ENCODE assay signal across 8 mouse cellular contexts in the genomic region with DNA sequence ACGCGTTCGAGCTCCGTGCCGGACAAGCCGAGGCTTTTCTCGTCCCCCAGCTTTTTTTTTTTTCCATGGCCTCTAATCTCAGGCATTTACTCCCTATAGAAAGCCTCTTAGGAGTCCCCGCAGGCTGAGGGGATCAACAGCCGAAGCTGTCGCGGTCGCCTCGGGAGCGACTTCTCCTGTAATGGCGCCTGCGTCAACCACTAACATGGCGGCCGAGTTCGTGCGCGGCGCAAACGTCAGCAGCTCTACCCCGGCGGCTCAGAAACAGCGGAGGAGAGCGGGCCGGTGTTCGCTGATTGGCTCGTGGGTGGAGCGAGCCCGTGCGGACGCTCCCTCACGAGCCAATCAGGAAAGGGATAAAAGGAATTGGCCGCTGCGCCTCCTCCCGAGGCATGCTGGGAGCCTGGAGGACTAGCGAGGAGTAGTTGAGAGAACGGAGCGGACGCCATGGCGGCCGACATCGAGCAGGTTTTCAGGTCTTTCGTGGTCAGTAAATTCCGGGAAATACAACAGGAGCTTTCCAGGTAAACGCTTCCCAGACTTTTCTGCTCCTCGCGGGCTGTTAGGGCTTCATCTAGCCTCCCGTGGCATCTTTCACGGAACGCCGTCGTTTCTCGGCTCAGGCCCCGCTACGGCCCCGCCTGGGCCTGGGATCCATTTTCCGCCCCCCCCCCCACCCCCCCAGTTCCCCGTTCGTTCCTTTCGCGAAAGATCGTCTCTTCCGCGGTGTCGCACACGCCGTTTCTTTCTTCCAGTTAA. TPM values are rescaled to one million over a fixed set of nuclear protein-coding genes. Genes with fewer than 3 reads are reported as not detected.
DNase-seq lines count a peak whose midpoint lies in the region; ATAC-seq and TF ChIP-seq lines count a peak whose summit lies in the region.

A gene (plus strand): TSS at position 46 of the 759 bp plus-strand sequence.

- peak within 1 kb of the TSS; percentile 98 for H3K27ac ChIP-seq in embryonic facial prominence, embryonic 13.5 days
- H3K27ac ChIP-seq in kidney, adult 2 months (ENCODE audit: insufficient read depth, low read depth, low read length), result peak within 1 kb of the TSS; percentile 98
- H3K27ac ChIP-seq in limb, embryonic 12.5 days, result peak within 1 kb of the TSS; percentile 97
- H3K27ac ChIP-seq in midbrain, embryonic 15.5 days, result peak within 1 kb of the TSS; percentile 99
- H3K27ac ChIP-seq in spleen, adult 2 months (ENCODE audit: insufficient read depth, low read length), result peak within 1 kb of the TSS; percentile 100

- H3K27me3 ChIP-seq in embryonic facial prominence, embryonic 13.5 days, result no peaks in the 10 kb centered on the region
- H3K27me3 ChIP-seq in kidney, adult 2 months (replicated peaks; ENCODE audit: control insufficient read depth, insufficient read depth, low read length), result no peaks in the 10 kb centered on the region
- no peaks in the 10 kb centered on the region for H3K27me3 ChIP-seq in limb, embryonic 12.5 days
- no peaks in the 10 kb centered on the region for H3K27me3 ChIP-seq in midbrain, embryonic 15.5 days (replicated peaks)
- no peaks in the 10 kb centered on the region for H3K27me3 ChIP-seq in spleen, adult 2 months (ENCODE audit: control insufficient read depth, insufficient read depth, low read length)

- TF ChIP-seq POLR2A in kidney, adult 2 months (IDR thresholded peaks at IDR 0.05; ENCODE audit: low read depth, low read length), result peak; percentile 92
- TF ChIP-seq POLR2A in spleen, adult 2 months (IDR thresholded peaks at IDR 0.05; ENCODE audit: low read depth, low read length), result peak; percentile 95

- WGBS in embryonic facial prominence, embryonic 13.5 days, result under 1% methylated on average over 70 of the region's 70 CpGs
- WGBS in kidney, adult 2 months, result under 1% methylated on average over 68 of the region's 70 CpGs
- under 1% methylated on average over 68 of the region's 70 CpGs for WGBS in limb, embryonic 12.5 days
- under 1% methylated on average over 70 of the region's 70 CpGs for WGBS in midbrain, embryonic 15.5 days
- WGBS in spleen, adult 2 months, result under 1% methylated on average over 70 of the region's 70 CpGs

- peak within 1 kb of the TSS; percentile 79 for H3K4me3 ChIP-seq in embryonic facial prominence, embryonic 13.5 days
- peak within 1 kb of the TSS; percentile 81 for H3K4me3 ChIP-seq in kidney, adult 2 months (ENCODE audit: insufficient read depth, low read depth, low read length)
- peak within 1 kb of the TSS; percentile 77 for H3K4me3 ChIP-seq in limb, embryonic 12.5 days (replicated peaks)
- H3K4me3 ChIP-seq in midbrain, embryonic 15.5 days, result peak within 1 kb of the TSS; percentile 82
- H3K4me3 ChIP-seq in spleen, adult 2 months (ENCODE audit: extremely low read depth, insufficient read depth, insufficient read length), result peak within 1 kb of the TSS; percentile 98

- H3K4me2 ChIP-seq in embryonic facial prominence, embryonic 13.5 days, result peak within 1 kb of the TSS; percentile 88
- H3K4me2 ChIP-seq in limb, embryonic 12.5 days, result peak within 1 kb of the TSS; percentile 87
- H3K4me2 ChIP-seq in midbrain, embryonic 15.5 days, result peak within 1 kb of the TSS; percentile 92

- ATAC-seq in embryonic facial prominence, embryonic 13.5 days (ENCODE audit: insufficient number of reproducible peaks, insufficient read depth, low FRiP score, low TSS enrichment, low read depth), result peak; percentile 95
- peak; percentile 90 for ATAC-seq in limb, embryonic 12.5 days (ENCODE audit: insufficient number of reproducible peaks, insufficient read depth, low FRiP score, low TSS enrichment, low read depth)
- peak; percentile 99 for ATAC-seq in midbrain, embryonic 15.5 days (replicated peaks)

- H3K9ac ChIP-seq in embryonic facial prominence, embryonic 13.5 days, result peak within 1 kb of the TSS; percentile 93
- H3K9ac ChIP-seq in limb, embryonic 12.5 days (replicated peaks), result peak within 1 kb of the TSS; percentile 90
- H3K9ac ChIP-seq in midbrain, embryonic 15.5 days, result peak within 1 kb of the TSS; percentile 80

- no peaks in the 10 kb centered on the region for H3K9me3 ChIP-seq in embryonic facial prominence, embryonic 13.5 days
- no peaks in the 10 kb centered on the region for H3K9me3 ChIP-seq in limb, embryonic 12.5 days
- no peaks in the 10 kb centered on the region for H3K9me3 ChIP-seq in midbrain, embryonic 15.5 days

- peaks cover 20% of the 10 kb centered on the region for H3K36me3 ChIP-seq in embryonic facial prominence, embryonic 13.5 days
- H3K36me3 ChIP-seq in kidney, adult 2 months (ENCODE audit: control insufficient read depth, insufficient read depth, low read length), result no peaks in the 10 kb centered on the region; the same call in 1 of the 2 replicates
- peaks cover 24% of the 10 kb centered on the region for H3K36me3 ChIP-seq in limb, embryonic 12.5 days
- peaks cover 8% of the 10 kb centered on the region; the same call in 1 of the 2 replicates for H3K36me3 ChIP-seq in midbrain, embryonic 15.5 days (replicated peaks)
- peaks cover 12% of the 10 kb centered on the region for H3K36me3 ChIP-seq in spleen, adult 2 months (ENCODE audit: control insufficient read depth, insufficient read depth, low read length)

- peak; percentile 95 for DNase-seq in 3134 (ENCODE audit: extremely low read depth, insufficient read length, low spot score)
- DNase-seq in adrenal gland, postnatal 36 days, result peak; percentile 97
- DNase-seq in heart, adult 18-20 months, result peak; percentile 95 to 99
- DNase-seq in kidney, adult 2 months, result peak; percentile 99
- DNase-seq in spleen, adult 2 months (ENCODE audit: low read depth in 1 of 2, low spot score in 2 of 2), result peak; percentile 94 to 96

- TF ChIP-seq CTCF in kidney, adult 2 months (conservative IDR thresholded peaks at IDR 0.05; ENCODE audit: insufficient read depth, insufficient read length, low read depth, low read length), result no peak
- no peak for TF ChIP-seq CTCF in spleen, adult 2 months (IDR thresholded peaks at IDR 0.05; ENCODE audit: extremely low read depth, insufficient read depth, insufficient read length, insufficient replicate concordance)

- peaks cover 18% of the 10 kb centered on the region for H3K4me1 ChIP-seq in embryonic facial prominence, embryonic 13.5 days
- peaks cover 6% of the 10 kb centered on the region; the same call in 1 of the 2 replicates for H3K4me1 ChIP-seq in kidney, adult 2 months (ENCODE audit: control insufficient read depth, insufficient read depth, low read length)
- H3K4me1 ChIP-seq in limb, embryonic 12.5 days (replicated peaks), result peaks cover 7% of the 10 kb centered on the region
- H3K4me1 ChIP-seq in midbrain, embryonic 15.5 days, result peaks cover 29% of the 10 kb centered on the region
- peaks cover 6% of the 10 kb centered on the region for H3K4me1 ChIP-seq in spleen, adult 2 months (ENCODE audit: control insufficient read depth, insufficient read depth, insufficient read length)

RNA-seq across cellular contexts. Expression of the gene that starts here (rescaled TPM):
- total RNA-seq in adrenal gland, postnatal 36 days (2021), result 100 to 1,000 TPM; 220 to 271 TPM
- polyA plus RNA-seq in embryonic facial prominence, embryonic 13.5 days (2015; fragmentation: Nextera tagmentation; extraction: Ambion mirVana), result 164 and 172 TPM in 2 replicates
- 100 to 1,000 TPM; 120 to 135 TPM for total RNA-seq in heart, adult 18-20 months (2021)
- 78.0 and 81.9 TPM in 2 replicates for polyA plus RNA-seq in kidney, adult 2 months (2012; rRNA removed)
- 152 and 156 TPM in 2 replicates for polyA plus RNA-seq in limb, embryonic 12.5 days (2016; fragmentation: Nextera tagmentation; extraction: Ambion mirVana)
- polyA plus RNA-seq in midbrain, embryonic 15.5 days (2015; fragmentation: Nextera tagmentation; extraction: Ambion mirVana), result 118 and 128 TPM in 2 replicates
- 107 and 127 TPM in 2 replicates for polyA plus RNA-seq in spleen, adult 2 months (2012; rRNA removed)

Comparison
In these comparisons a context has a peak if more than half of its experiments do, and no peak if none do; other contexts are left out.
1. Peak in every context shown above with its lines: DNase-seq, ATAC-seq, H3K4me3 ChIP-seq and H3K27ac ChIP-seq.